Mouse (Mus musculus): ENCODE data around the gene Pxmp2.
A peak's percentile ranks its signal among the peaks of the same experiment; 100 is the strongest.

Pxmp2 gene

GRCm38 (mm10) chr5:110285770-110286445, at the start of gene Pxmp2, which contains the start of gene Pole:
Gene Pxmp2 (minus strand): TSS chr5:110286186.
Gene Pole (plus strand): TSS chr5:110286306.
- peak; percentile 85 to 89 for DNase-seq

- DNase-seq = no peak
These were observed 44.5 kb upstream of the Pxmp2 start for GRCm38 (mm10) chr5:110330508-110330907.

GRCm38 (mm10) chr5:110313127-110313526, 27.1 kb upstream of the Pxmp2 start:
- DNase-seq = no peak

GRCm38 (mm10) chr5:110308861-110309260, 22.9 kb upstream of the Pxmp2 start:
- peak; percentile 19 to 26 for DNase-seq

GRCm38 (mm10) chr5:110300591-110300990, 14.6 kb upstream of the Pxmp2 start:
- DNase-seq = no peak

- no peak for DNase-seq
These were observed 10.7 kb upstream of the Pxmp2 start for GRCm38 (mm10) chr5:110296637-110297036.

DNA sequence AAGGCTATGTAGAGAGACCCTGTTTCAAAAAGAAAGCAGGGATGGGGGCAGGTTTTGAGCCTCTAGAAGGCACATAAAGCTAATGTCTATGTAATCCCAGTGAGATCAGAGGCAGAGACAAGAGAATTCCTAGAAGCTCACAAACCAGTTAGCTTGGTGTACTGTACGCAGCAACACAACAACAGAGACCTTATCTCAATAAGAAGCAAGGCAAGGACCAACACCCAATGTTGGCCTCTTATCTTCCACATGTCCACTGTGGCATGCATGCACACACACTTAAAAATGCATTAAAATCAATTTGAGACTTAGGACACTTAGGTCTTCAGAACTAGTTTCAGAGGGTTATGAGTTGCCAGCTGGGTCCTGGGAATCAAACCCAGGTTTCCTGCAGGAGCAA, 5.7 kb upstream of the Pxmp2 start:
- no peak for DNase-seq

DNA sequence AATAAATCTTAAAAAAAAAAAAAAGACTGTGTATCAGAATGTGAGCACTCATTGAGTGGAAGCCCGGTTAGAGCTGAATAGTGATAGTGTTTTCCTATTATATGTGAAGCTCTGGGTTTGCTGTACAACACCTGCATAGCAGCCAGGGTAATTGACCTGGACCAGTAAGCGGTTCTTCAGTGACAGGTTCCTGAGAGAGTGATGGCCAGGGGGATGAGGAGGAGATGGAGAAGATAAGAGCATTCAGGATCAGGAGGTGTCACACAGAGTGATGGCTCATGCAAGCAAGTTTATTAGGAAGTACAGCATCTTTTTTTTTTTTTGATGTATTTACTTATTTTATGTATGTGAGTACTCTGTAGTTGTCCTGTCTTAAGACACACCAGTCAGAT, 1.1 kb upstream of the Pxmp2 start:
- DNase-seq = no peak

- no peak for DNase-seq
These were observed 579 bp upstream of the Pxmp2 start for GRCm38 (mm10) chr5:110286446-110287083.

GRCm38 (mm10) chr5:110285156-110285555, 830 bp downstream of the Pxmp2 start:
- no peak for DNase-seq

DNA sequence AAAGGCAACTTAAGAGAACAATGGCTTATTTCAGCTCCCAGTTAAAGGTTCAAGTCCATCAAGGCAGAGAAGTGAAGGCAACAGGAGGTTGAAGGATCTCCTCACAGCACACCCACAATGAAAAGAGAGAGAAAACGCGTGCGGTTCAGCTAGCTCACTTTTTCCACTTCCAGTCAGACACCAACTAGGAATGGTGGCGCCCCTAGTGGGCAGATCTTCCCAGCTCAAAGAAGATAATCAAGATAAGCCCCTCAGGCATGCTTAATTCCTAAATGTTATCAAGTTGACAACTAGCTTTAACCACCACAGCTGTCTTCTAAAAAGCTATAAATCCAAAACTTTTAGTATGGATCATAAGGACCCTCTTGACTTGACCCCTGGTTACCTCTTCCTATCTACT, 1.4 kb downstream of the Pxmp2 start:
- peak; percentile 60 to 62 for DNase-seq

GRCm38 (mm10) chr5:110281984-110282383, 4.0 kb downstream of the Pxmp2 start:
- DNase-seq = no peak

GRCm38 (mm10) chr5:110276910-110277309, 9.1 kb downstream of the Pxmp2 start:
- no peak for DNase-seq

DNA sequence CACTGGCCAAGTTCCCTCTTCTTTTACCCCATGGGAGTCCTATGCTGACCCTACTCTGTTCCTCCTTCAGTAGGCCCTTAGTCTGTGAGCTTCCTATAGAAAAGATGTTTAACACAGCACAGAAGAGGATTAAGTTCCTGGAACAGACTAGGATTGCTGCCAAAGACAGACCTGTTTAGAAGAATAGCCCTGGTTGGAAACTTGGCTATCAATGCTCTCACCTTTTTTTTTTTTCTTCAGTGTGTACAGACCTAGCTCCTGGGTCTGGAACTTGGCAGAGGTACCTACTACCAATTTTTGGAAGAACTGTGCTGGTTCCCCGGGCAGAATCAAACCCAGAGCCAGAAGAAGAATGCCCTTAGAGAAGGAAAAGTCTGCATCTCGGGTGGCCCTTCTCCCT, 9.6 kb downstream of the Pxmp2 start:
- no peak for DNase-seq

DNA sequence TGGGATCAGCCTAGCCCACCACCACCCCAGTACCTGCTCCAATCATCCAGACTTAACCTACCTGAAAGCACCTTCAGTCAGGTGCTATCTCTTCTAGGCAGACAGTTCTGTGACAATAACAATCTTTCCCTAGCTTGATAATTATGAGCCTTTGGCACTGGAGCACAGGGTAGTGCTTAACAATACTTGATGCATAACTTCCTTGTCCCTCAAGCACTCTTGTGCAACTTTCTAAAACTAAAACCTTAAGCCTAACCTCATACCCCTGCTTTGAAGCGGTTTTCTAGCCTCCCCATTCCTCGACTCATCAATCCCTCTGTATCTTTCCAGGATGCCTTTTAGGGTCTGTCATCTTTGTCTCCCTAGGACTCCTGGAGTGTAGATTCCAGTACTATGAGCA, 11.1 kb downstream of the Pxmp2 start:
- DNase-seq = no peak

DNA sequence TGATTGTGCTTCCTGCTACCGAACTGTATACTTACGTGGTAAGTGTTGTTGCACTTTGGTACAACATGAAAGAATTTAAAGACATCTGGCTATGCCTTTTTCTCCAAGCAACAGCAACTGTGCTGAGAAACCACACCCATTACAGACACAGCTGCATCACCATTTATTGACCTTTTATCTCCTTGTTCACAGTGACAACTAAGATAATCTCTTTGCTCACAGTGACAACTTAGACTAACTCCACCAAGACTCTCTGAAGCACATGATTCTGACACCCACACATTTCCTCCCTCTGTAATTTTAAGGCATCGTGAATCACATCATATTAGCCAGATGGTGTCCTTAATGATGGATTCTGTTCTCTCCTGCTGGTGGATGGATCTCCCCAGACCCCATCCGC, 11.8 kb downstream of the Pxmp2 start:
- DNase-seq = no peak

GRCm38 (mm10) chr5:110270242-110270641, 15.7 kb downstream of the Pxmp2 start:
- DNase-seq = peak in 1 of 2 experiments; percentile 16

GRCm38 (mm10) chr5:110269141-110270101, 16.6 kb downstream of the Pxmp2 start, which contains the start of gene Pgam5:
Gene Pgam5 (minus strand): TSS chr5:110269913.
- DNase-seq = peak; percentile 85 to 94

- DNase-seq = no peak
These were observed 19.0 kb downstream of the Pxmp2 start for GRCm38 (mm10) chr5:110266941-110267340.

DNA sequence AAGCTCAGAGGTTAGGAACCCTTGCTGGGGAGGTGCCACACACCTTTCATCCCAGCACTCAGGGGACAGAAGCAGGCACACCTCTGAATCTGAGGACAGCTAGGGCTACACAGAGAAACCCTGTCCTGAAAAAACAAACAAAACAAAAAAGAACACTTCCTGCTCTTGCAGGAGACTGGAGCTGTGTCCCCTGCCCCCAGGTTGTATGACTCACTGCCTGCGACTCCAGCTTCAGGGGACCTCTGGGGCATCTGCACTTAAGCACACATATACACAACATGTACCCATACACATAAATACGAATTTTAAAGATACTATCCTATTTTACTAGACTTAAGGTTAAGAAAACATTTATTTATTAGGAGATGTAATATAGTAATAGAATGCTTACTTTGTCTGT, 41.9 kb downstream of the Pxmp2 start:
- DNase-seq = no peak

DNA sequence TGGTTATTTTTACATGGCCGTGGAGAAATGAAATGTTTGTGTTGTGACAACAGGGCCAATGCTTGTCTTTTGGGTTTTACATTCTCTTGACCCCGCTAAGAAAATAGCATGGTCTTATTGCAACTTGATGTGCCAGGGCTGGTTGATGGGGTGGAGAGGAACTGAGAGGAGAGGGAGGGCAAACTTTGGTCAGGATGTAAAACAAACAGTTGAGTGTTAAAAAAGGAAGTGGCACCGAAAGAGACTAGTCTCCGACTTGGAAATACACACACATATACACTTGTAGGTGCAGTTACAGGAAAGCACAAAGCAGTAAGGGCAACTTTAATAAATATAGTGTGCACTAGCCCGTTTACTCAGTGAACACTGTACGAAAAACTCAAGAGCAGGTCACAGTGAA, 53.6 kb downstream of the Pxmp2 start:
- DNase-seq = no peak

GRCm38 (mm10) chr5:110231638-110232037, 54.3 kb downstream of the Pxmp2 start:
- DNase-seq = peak in 1 of 2 experiments; percentile 21

DNA sequence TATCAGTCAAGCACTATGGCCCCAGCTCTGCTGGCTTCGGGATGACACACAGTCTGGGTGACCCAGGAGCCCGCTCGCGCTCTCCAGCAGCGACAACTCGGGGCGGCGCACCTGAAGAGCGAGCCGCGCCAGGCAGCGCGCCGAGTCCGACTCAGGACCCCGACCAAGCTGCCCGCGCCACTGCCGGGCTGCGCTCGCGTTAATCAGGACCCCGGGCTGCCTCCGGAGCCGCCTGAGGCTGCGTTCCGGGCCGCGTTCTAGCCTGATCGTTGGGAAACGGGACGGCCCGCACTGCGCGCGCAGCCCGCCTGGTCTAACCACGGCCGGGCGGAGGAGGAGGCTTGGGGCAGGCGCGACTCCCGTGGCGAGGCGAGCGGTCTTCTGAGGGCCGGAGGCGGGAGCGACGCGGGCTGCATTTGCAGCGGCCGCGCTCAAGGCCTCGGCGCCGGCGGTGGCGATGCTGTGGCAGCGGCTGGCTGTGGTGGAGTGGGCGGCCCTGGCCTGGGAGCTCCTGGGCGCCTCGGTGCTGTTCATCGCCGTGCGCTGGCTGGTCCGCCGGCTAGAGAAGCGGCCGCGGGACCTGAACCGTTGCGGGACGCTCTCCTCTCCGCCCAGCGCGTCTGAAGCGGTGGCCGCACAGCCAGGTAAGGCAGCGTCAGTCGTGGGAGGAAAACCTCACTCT, 55.1 kb downstream of the Pxmp2 start, which contains the start of gene Ankle2:
Gene Ankle2 (plus strand): TSS at position 225 of the 682 bp plus-strand sequence.
- peak; percentile 81 to 94 for DNase-seq

Data from cerebellum, adult 18-20 months (tissue).